Mouse (Mus musculus) embryonic fibroblast, embryonic 13.5 days (primary cell): ENCODE measurements around the gene Trappc3. TPM values are rescaled to one million over a fixed set of nuclear protein-coding genes. Genes with fewer than 3 reads are reported as not detected.
A peak's percentile ranks its signal among the peaks of the same experiment; 100 is the strongest.

Source experiments
- H3K27ac ChIP-seq: 2 replicates; pipeline ENCODE4 v1.5.1; 2012; ENCODE audit warnings: low read length, control low read depth, inconsistent platforms; ENCODE audit not compliant: insufficient read depth
- H3K4me1 ChIP-seq: 2 replicates; pipeline ENCODE4 v1.6.1; 2011; ENCODE audit warnings: low read length; ENCODE audit not compliant: control insufficient read depth, insufficient read depth
- H3K4me3 ChIP-seq: 2 replicates; pipeline ENCODE4 v1.5.1; 2011; ENCODE audit warnings: mild to moderate bottlenecking, control low read depth, low read length; ENCODE audit not compliant: insufficient read depth
- CTCF ChIP-seq: IDR thresholded peaks from 2 replicates; pipeline ENCODE4 v1.5.1; 2011; ENCODE audit warnings: mild to moderate bottlenecking, control low read depth, low read length, moderate library complexity, borderline replicate concordance; ENCODE audit not compliant: insufficient read depth
- POLR2A ChIP-seq: IDR thresholded peaks from 2 replicates; pipeline ENCODE4 v1.6.1; 2011; ENCODE audit warnings: low read depth, mild to moderate bottlenecking, control low read depth, low read length, moderate library complexity
- polyA plus RNA-seq: library from polyadenylated mRNA; stranded (reverse); fragments of >200 nt; gene quantifications from 2 replicates; pipeline ENCODE4 v1.2.4, GENCODE M21; 2011; ENCODE audit warnings: low read depth; ENCODE audit not compliant: missing spikeins, insufficient read length

Gene Trappc3
- polyA plus RNA-seq, 1 experiment: 102 TPM

- Histone ChIP-seq H3K4me3 (no peak overlapping the region), H3K4me1 (no peaks in the 10 kb centered on the region), H3K27ac (peak overlapping the region; percentile 17; the same call in 1 of the 2 replicates)
- TF ChIP-seq POLR2A: no peak
- TF ChIP-seq CTCF: no peak
These were observed 13.6 kb downstream of the Trappc3 start for GRCm38 (mm10) chr4:126275681-126276131.

- TF ChIP-seq CTCF: peak; percentile 76; the same call in 1 of the 2 replicates
- TF ChIP-seq POLR2A: no peak
- Histone ChIP-seq H3K27ac (no peak overlapping the region), H3K4me1 (no peaks in the 10 kb centered on the region)
These were observed 15.9 kb downstream of the Trappc3 start for GRCm38 (mm10) chr4:126277906-126278564.

GRCm38 (mm10) chr4:126278565-126278915, 16.4 kb downstream of the Trappc3 start:
- H3K4me1 ChIP-seq: no peaks in the 10 kb centered on the region
- no peak overlapping the region for H3K27ac ChIP-seq
- no peak overlapping the region for H3K4me3 ChIP-seq
- no peak for TF ChIP-seq CTCF
- TF ChIP-seq POLR2A: no peak

More at GRCm38 (mm10) chr4:126277906-126278564, 15.9 kb downstream of the Trappc3 start:
- H3K4me3 ChIP-seq: no peak overlapping the region

- Histone ChIP-seq H3K27ac (no peak overlapping the region), H3K4me3 (no peak overlapping the region), H3K4me1 (no peaks in the 10 kb centered on the region)
- TF ChIP-seq POLR2A (no peak), CTCF (no peak)
These were observed 16.8 kb downstream of the Trappc3 start for GRCm38 (mm10) chr4:126278961-126279360.

- no peak overlapping the region for H3K4me3 ChIP-seq
- H3K4me1 ChIP-seq: no peaks in the 10 kb centered on the region
- TF ChIP-seq POLR2A: no peak
- TF ChIP-seq CTCF: no peak
- H3K27ac ChIP-seq: no peak overlapping the region
These were observed 19.6 kb downstream of the Trappc3 start for GRCm38 (mm10) chr4:126281706-126282105.

- Histone ChIP-seq H3K4me3 (no peak overlapping the region), H3K4me1 (no peaks in the 10 kb centered on the region), H3K27ac (no peak overlapping the region)
- TF ChIP-seq CTCF (no peak), POLR2A (no peak)
These were observed 21.5 kb downstream of the Trappc3 start for GRCm38 (mm10) chr4:126283582-126283981.

GRCm38 (mm10) chr4:126286492-126286891, 24.4 kb downstream of the Trappc3 start, which contains the start of gene Col8a2:
Col8a2 (plus strand) TSS chr4:126286793.
- H3K4me1 ChIP-seq: no peaks in the 10 kb centered on the region
- no peak for TF ChIP-seq POLR2A
- no peak within 1 kb of the TSS for H3K27ac ChIP-seq

GRCm38 (mm10) chr4:126287302-126287995, 25.3 kb downstream of the Trappc3 start:
- no peaks in the 10 kb centered on the region for H3K4me1 ChIP-seq
- TF ChIP-seq POLR2A: no peak
- no peak for TF ChIP-seq CTCF
- H3K4me3 ChIP-seq: no peak overlapping the region
- H3K27ac ChIP-seq: no peak overlapping the region

More at GRCm38 (mm10) chr4:126286492-126286891, 24.4 kb downstream of the Trappc3 start, which contains the start of gene Col8a2:
- peak within 1 kb of the TSS; percentile 40 for H3K4me3 ChIP-seq

- no peak overlapping the region for H3K27ac ChIP-seq
- no peak overlapping the region for H3K4me3 ChIP-seq
These were observed 26.1 kb downstream of the Trappc3 start for GRCm38 (mm10) chr4:126288085-126288666.

GRCm38 (mm10) chr4:126290314-126290713, 28.2 kb downstream of the Trappc3 start:
- Histone ChIP-seq H3K4me1 (no peaks in the 10 kb centered on the region), H3K27ac (no peak overlapping the region)
- TF ChIP-seq POLR2A (no peak), CTCF (no peak)

More at GRCm38 (mm10) chr4:126288085-126288666, 26.1 kb downstream of the Trappc3 start:
- TF ChIP-seq CTCF: no peak
- TF ChIP-seq POLR2A: no peak
- no peaks in the 10 kb centered on the region for H3K4me1 ChIP-seq

More at GRCm38 (mm10) chr4:126290314-126290713, 28.2 kb downstream of the Trappc3 start:
- H3K4me3 ChIP-seq: no peak overlapping the region
